Mouse (Mus musculus) megakaryocyte, embryonic 14.5 days (primary cell): Measurements from ENCODE around the gene Lyl1.

Source experiments
- FLI1 ChIP-seq: IDR thresholded peaks from 2 replicates; pipeline ENCODE4 v1.6.1; 2012; ENCODE audit warnings: low read length, inconsistent platforms, mixed read lengths
- GATA1 ChIP-seq: IDR thresholded peaks from 3 replicates; pipeline ENCODE4 v1.6.1; 2012; ENCODE audit warnings: mixed read lengths, low read length, inconsistent platforms, borderline replicate concordance

GRCm38 (mm10) chr8:84702561-84702960, 1.3 kb downstream of the Lyl1 start:
- TF ChIP-seq GATA1 = no peak
- TF ChIP-seq FLI1 = no peak
